Mouse (Mus musculus) hindbrain, embryonic 16.5 days (tissue): ENCODE data around the gene Samd14. TPM values are rescaled to one million over a fixed set of nuclear protein-coding genes. Genes with fewer than 3 reads are reported as not detected.
"Not testable (repeated sequence)": the region's sequence is repeated elsewhere in the genome, so short reads cannot be mapped to it uniquely, and the experiment has no call there.

Experiments used
- ATAC-seq: fragments of 200-750 bp; cut with Nextera tagmentation; 2 replicates; pipeline ENCODE4 v1.8.0; 2017; ENCODE audit warnings: moderate TSS enrichment, moderate library complexity
- H3K27ac ChIP-seq: fragments of 300-500 bp; sonication (generic); 2 replicates; pipeline ENCODE4 v1.5.1; 2014; ENCODE audit warnings: low read depth, mild to moderate bottlenecking, control low read depth, low read length, moderate library complexity
- H3K27me3 ChIP-seq: fragments of 300-500 bp; sonication (generic); replicated peaks from 2 replicates; pipeline ENCODE4 v1.6.1; 2014; ENCODE audit warnings: low read length; ENCODE audit not compliant: control insufficient read depth, insufficient read depth
- H3K36me3 ChIP-seq: fragments of 300-500 bp; sonication (generic); 2 replicates; pipeline ENCODE4 v1.6.1; 2014; ENCODE audit warnings: mild to moderate bottlenecking, low read length, moderate library complexity, mixed read lengths; ENCODE audit not compliant: control insufficient read depth, insufficient read depth
- H3K4me1 ChIP-seq: fragments of 300-500 bp; sonication (generic); 2 replicates; pipeline ENCODE4 v1.6.1; 2014; ENCODE audit warnings: low read depth, low read length; ENCODE audit not compliant: control insufficient read depth, insufficient read depth
- H3K4me2 ChIP-seq: fragments of 300-500 bp; sonication (generic); 2 replicates; pipeline ENCODE4 v1.6.1; 2014; ENCODE audit warnings: mild to moderate bottlenecking, low read length, control low read depth, moderate library complexity
- H3K4me3 ChIP-seq: fragments of 300-500 bp; sonication (generic); 2 replicates; pipeline ENCODE4 v1.5.1; 2014; ENCODE audit warnings: mild to moderate bottlenecking, low read length, control low read depth, moderate library complexity
- H3K9ac ChIP-seq: fragments of 300-500 bp; sonication (generic); 2 replicates; pipeline ENCODE4 v1.6.1; 2014; ENCODE audit warnings: low read depth, mild to moderate bottlenecking, control low read depth, low read length, moderate library complexity
- H3K9me3 ChIP-seq: fragments of 300-500 bp; sonication (generic); 2 replicates; pipeline ENCODE4 v1.6.1; 2014; ENCODE audit warnings: mild to moderate bottlenecking, low read length, moderate library complexity; ENCODE audit not compliant: control insufficient read depth
- WGBS: fragments of 180-500 bp; shearing (Covaris S2); extraction: QIAGEN DNeasy Blood & Tissue Kit; methylation state at CpG from one replicate; pipeline ENCODE4 v1.1.7; 2014; 5-methylcytosine and 5-hydroxymethylcytosine counted together
- polyA plus RNA-seq: library from polyadenylated mRNA; unstranded; fragments of >200 nt; fragmentation: Nextera tagmentation; extraction: Ambion mirVana; gene quantifications from 2 replicates; pipeline ENCODE4 v1.2.1, GENCODE M21; 2015

Samd14 gene
- polyA plus RNA-seq = 160 and 181 TPM in 2 replicates

DNA sequence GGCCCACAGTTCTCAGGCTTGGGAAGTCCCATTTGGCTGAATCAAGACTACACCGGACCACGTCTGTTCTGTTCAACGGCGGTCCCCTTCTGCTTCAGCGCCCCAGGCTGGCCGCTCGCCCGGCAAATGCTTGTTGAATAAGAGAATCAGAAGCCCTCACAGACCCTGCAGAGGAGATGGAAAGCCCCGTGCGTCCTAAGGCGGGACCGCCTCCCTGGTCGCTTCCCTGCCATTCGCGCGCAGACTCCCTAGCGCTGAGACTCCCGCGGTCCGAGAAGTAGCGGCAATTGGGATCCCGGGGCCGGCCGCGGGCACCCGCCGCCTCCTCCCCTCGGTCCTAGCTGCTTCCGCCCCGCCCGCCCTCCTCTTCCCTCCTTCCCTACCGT lies at the start of gene Samd14:
TSS of gene Samd14 (plus strand) at position 251 of the 386 bp plus-strand sequence.
- ATAC-seq = peak; percentile 76
- Histone ChIP-seq H3K9ac (peak within 1 kb of the TSS; percentile 99), H3K9me3 (no peaks in the 10 kb centered on the region), H3K4me3 (peak within 1 kb of the TSS; percentile 92), H3K27me3 (no peaks in the 10 kb centered on the region), H3K4me2 (peak within 1 kb of the TSS; percentile 82), H3K4me1 (peaks cover 54% of the 10 kb centered on the region), H3K36me3 (peaks cover 11% of the 10 kb centered on the region), H3K27ac (peak within 1 kb of the TSS; percentile 98)
- under 1% methylated on average over 29 of the region's 32 CpGs for WGBS

DNA sequence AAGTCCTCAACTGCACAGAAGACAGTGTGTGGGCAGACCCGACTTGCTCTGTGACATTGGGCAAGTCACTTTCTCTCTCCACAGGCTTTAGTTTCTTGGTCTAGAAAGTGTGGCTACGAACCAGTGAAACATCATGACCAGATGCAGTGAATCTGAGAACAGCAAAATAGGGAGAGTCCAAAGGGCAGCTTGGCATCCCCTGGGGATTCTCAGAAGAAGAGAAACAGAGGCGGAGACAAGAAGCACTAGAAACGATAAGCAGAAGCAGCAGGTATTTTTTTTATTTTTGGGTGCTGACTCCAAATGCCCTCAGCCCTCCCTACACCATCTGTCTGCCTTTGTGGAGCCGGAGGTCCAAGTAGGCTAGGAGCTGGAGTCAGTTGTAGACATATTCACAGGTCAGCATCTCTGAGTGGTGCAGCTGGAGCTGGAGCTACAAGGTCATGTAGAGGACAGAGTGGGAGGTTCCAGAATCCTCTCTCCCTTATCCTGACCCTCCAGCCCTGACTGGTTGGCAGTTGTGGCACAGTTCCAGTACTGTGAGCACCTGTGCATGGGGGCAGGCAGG lies 47.1 kb upstream of the Samd14 start:
- Histone ChIP-seq H3K4me1 (peaks cover 3% of the 10 kb centered on the region; the same call in 1 of the 2 replicates), H3K4me3 (no peak overlapping the region), H3K27ac (no peak overlapping the region), H3K27me3 (no peaks in the 10 kb centered on the region), H3K9me3 (no peaks in the 10 kb centered on the region), H3K4me2 (no peak overlapping the region), H3K9ac (no peak overlapping the region), H3K36me3 (no peaks in the 10 kb centered on the region)
- no peak for ATAC-seq
- WGBS = 74% methylated on average over 5 of the region's 5 CpGs

DNA sequence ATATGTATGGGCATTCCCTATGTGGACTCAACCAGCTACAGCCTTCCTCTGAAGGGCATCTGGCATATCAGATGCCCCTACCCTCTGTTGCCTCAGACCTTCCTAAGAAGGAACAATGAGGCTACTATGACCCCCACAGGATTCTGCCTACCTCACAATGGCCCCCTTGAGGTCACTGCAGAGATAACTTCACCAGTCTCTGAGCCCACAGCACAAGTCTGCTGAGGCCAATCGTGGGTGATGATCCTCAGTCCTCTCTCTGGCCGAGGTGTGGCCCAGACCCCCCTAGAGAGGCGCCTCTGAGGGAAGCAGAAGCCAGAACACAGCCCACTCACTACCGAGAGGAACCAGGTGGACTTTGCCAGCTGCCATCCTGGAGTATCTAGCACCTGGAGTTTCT lies 42.3 kb upstream of the Samd14 start, which contains the start of gene Hils1:
TSS of gene Hils1 (plus strand) at position 175 of the 400 bp plus-strand sequence.
- no peak within 1 kb of the TSS for H3K4me2 ChIP-seq
- H3K9me3 ChIP-seq = no peaks in the 10 kb centered on the region
- 46% methylated on average over 4 of the region's 4 CpGs for WGBS
- H3K4me1 ChIP-seq = no peaks in the 10 kb centered on the region; the same call in 1 of the 2 replicates
- no peak within 1 kb of the TSS for H3K9ac ChIP-seq
- H3K36me3 ChIP-seq = no peaks in the 10 kb centered on the region
- H3K27ac ChIP-seq = no peak within 1 kb of the TSS
- no peak within 1 kb of the TSS for H3K4me3 ChIP-seq
- no peak for ATAC-seq
- H3K27me3 ChIP-seq = no peaks in the 10 kb centered on the region

DNA sequence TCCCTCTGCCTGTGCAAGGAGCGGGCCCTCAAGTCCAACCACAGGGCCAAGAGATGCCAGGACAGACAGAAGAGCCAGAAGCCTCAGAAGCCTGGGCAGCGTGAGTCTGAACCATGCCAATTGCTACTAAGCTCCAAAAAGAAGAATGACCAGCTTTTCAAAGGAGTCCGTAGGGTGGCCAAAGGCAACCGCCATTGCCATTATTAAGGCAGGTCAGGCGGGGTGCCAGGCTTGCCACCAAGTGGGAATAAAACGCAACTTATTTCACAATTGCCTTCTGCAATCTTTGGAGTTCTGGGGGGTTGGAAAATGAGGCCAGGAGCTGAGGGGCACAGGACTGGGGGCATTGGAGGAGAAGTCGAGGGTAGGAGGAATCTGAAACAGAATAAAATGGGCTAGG lies 41.5 kb upstream of the Samd14 start:
- Histone ChIP-seq H3K4me1 (no peaks in the 10 kb centered on the region; the same call in 1 of the 2 replicates), H3K27me3 (no peaks in the 10 kb centered on the region), H3K4me3 (no peak overlapping the region), H3K9ac (no peak overlapping the region), H3K4me2 (no peak overlapping the region), H3K9me3 (no peaks in the 10 kb centered on the region), H3K27ac (no peak overlapping the region), H3K36me3 (no peaks in the 10 kb centered on the region)
- WGBS = 61% methylated on average over 7 of the region's 7 CpGs
- no peak for ATAC-seq

DNA sequence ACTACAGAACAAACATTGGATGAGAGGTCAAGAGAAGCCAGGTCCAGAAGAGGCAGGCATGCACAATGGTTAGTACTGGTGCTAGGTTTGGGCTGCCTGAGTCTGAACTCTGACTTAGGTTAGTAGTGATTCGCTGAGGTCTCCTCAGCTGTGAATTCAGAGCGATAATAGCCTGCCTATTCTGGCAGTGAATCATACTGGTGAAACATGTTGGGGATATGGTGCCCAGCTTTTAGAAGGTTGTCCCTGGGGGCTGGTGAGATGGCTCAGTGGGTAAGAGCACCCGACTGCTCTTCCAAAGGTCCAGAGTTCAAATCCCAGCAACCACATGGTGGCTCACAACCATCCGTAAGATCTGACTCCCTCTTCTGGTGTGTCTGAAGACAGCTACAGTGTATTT lies 40.0 kb upstream of the Samd14 start:
- H3K27ac ChIP-seq, H3K27me3 ChIP-seq, H3K36me3 ChIP-seq, H3K4me1 ChIP-seq, H3K4me3 ChIP-seq, H3K4me2 ChIP-seq, H3K9ac ChIP-seq, H3K9me3 ChIP-seq, ATAC-seq: not testable (repeated sequence)
- WGBS = 93% methylated on average over 4 of the region's 4 CpGs

DNA sequence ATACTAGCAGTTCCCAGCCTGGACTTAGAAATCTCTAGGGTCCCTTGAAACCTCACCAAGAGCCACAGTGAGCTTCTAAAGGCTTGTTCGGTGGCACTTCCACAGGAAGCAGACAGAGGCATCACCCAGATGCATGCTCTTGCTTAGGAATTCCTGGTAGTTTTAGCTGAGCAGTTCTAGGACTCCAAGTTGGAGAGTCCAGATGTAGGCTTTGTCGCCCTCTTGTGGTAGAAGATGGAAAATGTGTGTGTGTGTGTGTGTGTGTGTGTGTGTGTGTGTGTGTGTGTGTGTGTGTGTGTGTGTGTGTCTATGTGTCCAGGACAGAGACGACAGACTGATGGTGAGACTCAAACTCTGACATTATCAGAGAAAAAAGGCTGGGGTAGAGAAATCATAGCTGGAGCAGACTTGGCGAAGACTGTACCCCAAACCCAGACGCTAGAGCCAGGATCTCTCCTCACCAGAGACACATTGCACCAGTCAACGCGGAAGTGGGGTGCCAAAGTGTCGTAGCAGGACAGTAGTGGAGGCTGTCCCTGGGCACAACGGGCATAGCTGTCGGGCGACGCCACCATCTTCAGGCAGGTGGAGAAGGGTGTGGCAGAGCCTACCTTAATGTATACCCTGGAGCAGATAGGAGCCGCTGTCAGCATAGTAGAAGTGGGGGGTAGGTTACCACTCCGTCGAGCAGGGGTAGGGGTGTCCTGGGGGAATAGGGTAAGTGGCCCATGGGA lies 39.3 kb upstream of the Samd14 start:
- 64% methylated on average over 15 of the region's 15 CpGs for WGBS

DNA sequence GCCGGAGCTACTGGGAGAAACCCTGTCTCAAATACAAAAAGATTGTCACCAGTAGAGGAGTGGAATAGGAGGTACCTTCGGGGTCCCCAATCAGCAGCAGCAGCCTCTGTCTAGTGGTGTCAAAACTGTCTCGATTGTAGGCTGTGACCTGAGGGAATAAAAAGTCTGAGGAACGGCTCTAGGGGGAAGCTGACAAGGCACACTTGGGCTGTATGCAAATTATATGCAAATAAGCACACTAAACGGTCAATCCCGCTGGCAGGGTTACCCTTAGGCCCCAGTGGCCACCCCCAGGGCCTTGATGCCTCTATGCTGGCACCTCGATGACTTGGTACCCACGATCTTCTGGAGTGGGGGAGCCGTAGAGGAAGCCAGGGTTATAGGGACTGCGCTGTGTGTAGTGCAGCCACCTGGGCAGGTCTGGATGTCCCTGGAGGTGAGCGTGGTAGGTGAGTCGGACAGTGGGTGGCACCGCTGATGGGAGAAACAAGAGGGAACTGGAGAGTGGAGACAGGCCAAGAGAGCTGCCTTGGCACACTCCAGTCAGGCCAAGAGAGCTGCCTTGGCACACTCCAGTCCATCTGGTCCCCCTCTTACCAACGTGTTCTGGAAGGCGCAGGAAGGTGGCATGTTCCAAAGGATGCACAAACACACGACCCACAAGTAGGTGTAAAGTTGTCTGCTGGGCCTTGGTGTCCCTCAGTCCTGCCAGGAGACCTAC lies 37.6 kb upstream of the Samd14 start:
- ATAC-seq = no peak
- Histone ChIP-seq H3K36me3 (no peaks in the 10 kb centered on the region), H3K4me2 (no peak overlapping the region), H3K4me1 (no peaks in the 10 kb centered on the region; the same call in 1 of the 2 replicates), H3K4me3 (no peak overlapping the region), H3K27ac (no peak overlapping the region), H3K9ac (no peak overlapping the region; the same call in 1 of the 2 replicates), H3K27me3 (no peaks in the 10 kb centered on the region), H3K9me3 (no peaks in the 10 kb centered on the region)
- 53% methylated on average over 16 of the region's 16 CpGs for WGBS

More for the DNA sequence above, 39.3 kb upstream of the Samd14 start:
- no peaks in the 10 kb centered on the region for H3K27me3 ChIP-seq
- no peaks in the 10 kb centered on the region; the same call in 1 of the 2 replicates for H3K4me1 ChIP-seq
- H3K36me3 ChIP-seq = no peaks in the 10 kb centered on the region
- no peak overlapping the region for H3K27ac ChIP-seq
- H3K9ac ChIP-seq = no peak overlapping the region
- H3K9me3 ChIP-seq = no peaks in the 10 kb centered on the region
- ATAC-seq = peak; percentile 73; the same call in 1 of the 2 replicates
- H3K4me2 ChIP-seq = no peak overlapping the region
- H3K4me3 ChIP-seq = no peak overlapping the region

DNA sequence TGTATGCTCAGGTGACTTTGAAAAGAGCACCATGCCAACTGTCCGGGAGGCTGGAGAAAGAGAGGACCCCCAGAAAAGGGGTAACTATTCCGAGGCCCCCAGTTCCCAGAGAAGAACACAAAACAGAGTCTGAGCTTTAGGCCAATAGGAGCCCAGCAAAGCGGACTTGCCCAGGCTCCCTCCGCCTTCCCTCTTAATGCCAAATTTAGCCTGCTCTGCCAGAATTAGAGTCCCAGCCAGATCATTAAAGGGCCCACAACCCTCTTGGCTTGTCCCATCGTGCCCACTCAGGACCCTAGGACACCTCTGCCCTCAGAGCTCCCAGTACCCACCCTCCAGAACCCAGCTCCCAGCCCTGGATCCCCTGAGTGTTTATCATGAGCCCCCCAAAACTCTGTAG lies 36.8 kb upstream of the Samd14 start:
- Histone ChIP-seq H3K4me2 (no peak overlapping the region), H3K9ac (no peak overlapping the region), H3K36me3 (no peaks in the 10 kb centered on the region), H3K9me3 (no peaks in the 10 kb centered on the region), H3K27me3 (no peaks in the 10 kb centered on the region), H3K27ac (no peak overlapping the region), H3K4me3 (no peak overlapping the region), H3K4me1 (peaks cover 1% of the 10 kb centered on the region)
- 65% methylated on average over 5 of the region's 5 CpGs for WGBS
- ATAC-seq = no peak

DNA sequence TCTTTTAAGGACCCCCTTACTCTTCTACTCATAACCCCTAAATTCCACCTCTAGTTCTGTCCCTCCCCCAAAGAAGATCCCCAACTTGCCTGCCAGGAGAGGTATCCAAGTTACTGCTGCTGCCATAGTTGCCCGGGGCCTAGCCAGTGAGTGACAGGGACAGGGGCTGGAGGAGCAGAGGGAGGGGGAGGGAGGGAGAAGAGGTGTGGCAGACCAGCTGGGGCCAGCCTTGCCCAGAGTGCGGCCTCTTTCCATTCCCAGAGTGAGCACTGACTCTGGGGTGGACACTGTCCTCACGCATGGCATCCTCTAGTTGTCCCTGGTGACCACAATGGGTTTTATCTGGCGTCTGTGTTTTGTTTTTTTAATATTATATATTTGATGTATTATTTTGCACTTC lies 36.4 kb upstream of the Samd14 start:
- Histone ChIP-seq H3K9me3 (no peaks in the 10 kb centered on the region), H3K27me3 (no peaks in the 10 kb centered on the region)
- WGBS = 31% methylated on average over 4 of the region's 4 CpGs

More for the DNA sequence above, 36.4 kb upstream of the Samd14 start:
- Histone ChIP-seq H3K9ac (no peak overlapping the region), H3K36me3 (no peaks in the 10 kb centered on the region), H3K27ac (no peak overlapping the region), H3K4me1 (peaks cover 5% of the 10 kb centered on the region), H3K4me3 (no peak overlapping the region), H3K4me2 (no peak overlapping the region)
- no peak for ATAC-seq
